Mouse (Mus musculus): ENCODE measurements around the gene Taar8a.
"Not testable (repeated sequence)": the region's sequence is repeated elsewhere in the genome, so short reads cannot be mapped to it uniquely, and the experiment has no call there.

Gene Taar8a

GRCm38 (mm10) chr10:24076200-24076599 lies at the start of gene Taar8a:
TSS of gene Taar8a (plus strand) at chr10:24076500.
- DNase-seq (ENCODE audit: low spot score in 2 of 2), result not testable (repeated sequence)

GRCm38 (mm10) chr10:24026922-24027321 lies 49.4 kb upstream of the Taar8a start, which contains the start of gene Taar7d:
TSS of gene Taar7d (plus strand) at chr10:24027222.
- DNase-seq (ENCODE audit: low spot score in 2 of 2), result no peak

GRCm38 (mm10) chr10:24031347-24031746 lies 45.0 kb upstream of the Taar8a start:
- no peak for DNase-seq (ENCODE audit: low spot score in 2 of 2)

- no peak for DNase-seq (ENCODE audit: low spot score in 2 of 2)
These were observed 39.0 kb upstream of the Taar8a start, which contains the start of gene Taar7e for GRCm38 (mm10) chr10:24037314-24037713. TSS of gene Taar7e (plus strand) at chr10:24037614.

- DNase-seq (ENCODE audit: low spot score in 2 of 2), result no peak
These were observed 36.0 kb upstream of the Taar8a start for GRCm38 (mm10) chr10:24040120-24040869.

GRCm38 (mm10) chr10:24049210-24049609 lies 27.1 kb upstream of the Taar8a start, which contains the start of gene Taar7f:
TSS of gene Taar7f (plus strand) at chr10:24049510.
- no peak for DNase-seq (ENCODE audit: low spot score in 2 of 2)

GRCm38 (mm10) chr10:24052039-24052438 lies 24.3 kb upstream of the Taar8a start:
- no peak for DNase-seq (ENCODE audit: low spot score in 2 of 2)

- no peak for DNase-seq (ENCODE audit: low spot score in 2 of 2)
These were observed 17.3 kb upstream of the Taar8a start for GRCm38 (mm10) chr10:24058986-24059385.

GRCm38 (mm10) chr10:24074751-24075150 lies 1.5 kb upstream of the Taar8a start:
- DNase-seq (ENCODE audit: low spot score in 2 of 2), result not testable (repeated sequence)

- peak; percentile 39 to 59 for DNase-seq (ENCODE audit: low spot score in 2 of 2)
These were observed 3.9 kb downstream of the Taar8a start for GRCm38 (mm10) chr10:24080166-24080565.

- no peak for DNase-seq (ENCODE audit: low spot score in 2 of 2)
These were observed 9.6 kb downstream of the Taar8a start for GRCm38 (mm10) chr10:24085936-24086335.

- no peak for DNase-seq (ENCODE audit: low spot score in 2 of 2)
These were observed 10.3 kb downstream of the Taar8a start for GRCm38 (mm10) chr10:24086555-24086954.

GRCm38 (mm10) chr10:24087168-24087567 lies 10.9 kb downstream of the Taar8a start:
- DNase-seq (ENCODE audit: low spot score in 2 of 2), result no peak

- no peak for DNase-seq (ENCODE audit: low spot score in 2 of 2)
These were observed 15.9 kb downstream of the Taar8a start, which contains the start of gene Taar8b for GRCm38 (mm10) chr10:24092194-24092593. TSS of gene Taar8b (minus strand) at chr10:24092294.

GRCm38 (mm10) chr10:24097010-24097409 lies 20.7 kb downstream of the Taar8a start:
- DNase-seq (ENCODE audit: low spot score in 2 of 2), result not testable (repeated sequence)

- DNase-seq (ENCODE audit: low spot score in 2 of 2), result not testable (repeated sequence)
These were observed 25.5 kb downstream of the Taar8a start, which contains the start of gene Taar8c for GRCm38 (mm10) chr10:24101812-24102211. TSS of gene Taar8c (minus strand) at chr10:24101912.

- not testable (repeated sequence) for DNase-seq (ENCODE audit: low spot score in 2 of 2)
These were observed 27.0 kb downstream of the Taar8a start for GRCm38 (mm10) chr10:24103299-24103698.

GRCm38 (mm10) chr10:24107747-24108146 lies 31.4 kb downstream of the Taar8a start:
- DNase-seq (ENCODE audit: low spot score in 2 of 2), result no peak

- no peak for DNase-seq (ENCODE audit: low spot score in 2 of 2)
These were observed 31.9 kb downstream of the Taar8a start for GRCm38 (mm10) chr10:24108236-24108635.

- DNase-seq (ENCODE audit: low spot score in 2 of 2), result not testable (repeated sequence)
These were observed 33.1 kb downstream of the Taar8a start, which contains the start of gene Taar9 for GRCm38 (mm10) chr10:24109434-24109833. TSS of gene Taar9 (minus strand) at chr10:24109534.

- peak in 1 of 2 experiments; percentile 30 for DNase-seq (ENCODE audit: low spot score in 2 of 2)
These were observed 34.9 kb downstream of the Taar8a start for GRCm38 (mm10) chr10:24111116-24111778.
